Mouse (Mus musculus) T-helper 2 cell (primary cell): ENCODE data around the gene Maco1.
"Not testable (repeated sequence)": the region's sequence is repeated elsewhere in the genome, so short reads cannot be mapped to it uniquely, and the experiment has no call there.

ENCODE experiments used
- in situ Hi-C: fragments of 300-600 bp; cut with MboI, MseI; formaldehyde crosslinking; loops from one replicate; pipeline ENCODE4 v1.15.1; 2025; ENCODE audit warnings: high pct_unique_total_duplicates

Gene Maco1

DNA sequence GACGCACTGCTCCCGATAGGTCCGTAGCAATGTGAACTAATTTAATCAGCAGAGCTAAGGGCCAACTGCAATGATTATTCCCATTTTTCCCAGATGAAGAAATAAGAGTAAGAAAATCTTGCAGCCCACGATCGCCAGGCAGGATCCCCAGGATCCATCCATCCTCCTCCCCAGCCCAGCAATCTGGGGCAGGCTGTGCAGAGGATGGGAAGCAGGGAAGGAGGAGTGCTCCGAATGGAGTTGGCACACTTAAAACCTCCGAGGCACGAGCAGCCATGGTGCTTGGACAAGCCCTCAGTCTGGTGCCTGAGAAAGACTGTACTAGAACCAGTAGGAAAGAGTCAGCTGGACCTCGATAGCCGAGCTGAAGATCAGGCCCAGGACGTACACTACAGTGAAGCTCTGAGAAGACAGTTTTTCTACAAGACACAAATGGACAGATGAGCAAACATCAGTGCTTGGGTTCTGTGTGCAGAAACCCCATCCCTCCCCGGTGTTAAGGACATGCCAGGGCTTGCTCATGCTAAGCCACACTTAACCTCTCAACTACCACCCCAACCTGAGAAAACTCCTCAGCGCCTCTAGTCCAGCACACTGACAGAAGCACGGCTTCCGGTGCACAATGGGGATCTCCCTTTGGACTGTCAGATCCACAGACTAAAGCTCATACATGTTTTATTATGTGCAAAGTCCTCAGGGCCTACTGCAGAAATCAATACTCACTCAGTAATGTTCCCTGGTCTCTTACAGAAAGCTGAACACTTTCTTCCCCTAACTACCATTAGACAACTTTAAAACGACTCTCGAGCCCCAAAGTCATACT lies 39.5 kb downstream of the Maco1 start:
- in situ Hi-C loops, result loop anchor here (5.0 kb wide), 1 partner anchor 79 kb away; no protein-coding TSS in a partner anchor

DNA sequence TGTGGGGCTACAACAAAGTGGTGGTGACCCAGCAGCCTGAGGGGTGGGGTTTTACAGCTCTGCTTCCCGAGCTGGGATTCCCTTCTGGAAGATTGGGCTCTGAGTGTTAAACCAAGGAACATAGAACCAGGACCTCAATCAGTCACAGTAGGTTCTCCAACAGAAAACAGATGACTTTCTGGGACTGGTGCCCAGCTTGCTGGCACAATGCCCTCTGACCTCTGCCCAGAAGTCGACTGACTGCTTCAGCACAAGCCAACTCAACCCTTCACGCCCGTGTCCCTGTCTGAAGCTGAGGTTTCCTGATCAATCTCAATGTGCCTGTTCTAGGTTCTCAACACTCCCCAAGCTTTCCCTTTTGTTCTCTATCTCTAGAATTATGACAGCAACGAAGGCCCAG lies 48.4 kb downstream of the Maco1 start:
- in situ Hi-C loops, result no loop called here

DNA sequence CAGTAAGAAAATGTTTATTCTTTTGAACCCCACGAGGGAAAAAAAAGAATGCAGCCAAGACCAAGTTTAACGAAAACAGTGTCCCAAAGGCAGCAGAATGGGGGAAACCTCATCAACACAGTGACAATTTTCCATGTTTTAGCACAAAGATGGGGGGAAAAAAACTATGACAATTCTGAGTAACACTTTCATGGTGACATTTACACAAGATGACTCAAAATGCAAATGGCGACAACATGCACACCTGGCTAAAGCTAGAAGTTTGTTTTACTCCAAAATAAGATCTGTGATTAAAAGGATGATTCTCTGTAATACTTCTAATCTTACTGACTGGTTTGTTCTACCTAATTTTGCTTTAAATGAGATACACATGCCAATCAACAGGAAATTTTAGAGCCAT lies 50.4 kb downstream of the Maco1 start:
- in situ Hi-C loops, result no loop called here

DNA sequence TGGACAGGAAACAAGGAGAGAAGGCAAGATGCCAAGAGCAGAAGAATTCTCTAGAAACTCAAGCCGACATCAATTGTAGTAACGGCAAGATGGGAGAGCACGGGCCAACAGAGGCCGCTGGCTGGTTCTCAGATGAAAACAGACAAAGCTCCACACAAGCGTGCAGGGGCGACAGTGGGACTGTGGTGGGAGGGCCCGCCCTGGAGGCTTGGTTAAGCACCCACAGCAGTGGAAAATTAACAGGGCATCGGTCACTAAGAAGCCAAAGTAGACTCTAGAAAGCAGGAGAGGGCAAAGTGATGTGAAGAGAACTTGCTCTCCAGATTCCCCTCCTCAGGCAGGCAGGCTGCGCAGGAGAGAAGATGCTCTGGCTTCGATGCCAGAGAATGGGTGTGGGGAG lies 51.0 kb downstream of the Maco1 start:
- in situ Hi-C loops, result no loop called here

DNA sequence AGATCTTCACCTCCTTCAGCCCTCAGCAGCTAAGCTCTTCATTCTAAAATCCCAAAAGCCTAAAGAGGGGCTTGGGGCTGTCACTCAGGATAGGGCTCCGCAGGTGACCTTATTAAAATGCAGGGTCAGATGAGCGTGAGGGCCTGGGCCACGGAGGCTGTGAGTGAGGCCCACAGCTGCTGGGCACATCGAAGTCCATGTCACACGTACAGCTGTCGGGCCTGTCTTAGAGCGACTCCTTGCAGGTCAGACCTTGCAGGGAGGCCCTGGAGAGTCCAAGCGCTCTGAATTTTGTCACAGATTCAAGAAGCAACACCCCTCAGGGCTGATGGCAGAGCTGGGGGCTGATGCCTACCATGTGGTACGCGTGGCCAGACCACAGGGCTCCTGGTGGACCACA lies 52.5 kb downstream of the Maco1 start:
- in situ Hi-C loops, result no loop called here

DNA sequence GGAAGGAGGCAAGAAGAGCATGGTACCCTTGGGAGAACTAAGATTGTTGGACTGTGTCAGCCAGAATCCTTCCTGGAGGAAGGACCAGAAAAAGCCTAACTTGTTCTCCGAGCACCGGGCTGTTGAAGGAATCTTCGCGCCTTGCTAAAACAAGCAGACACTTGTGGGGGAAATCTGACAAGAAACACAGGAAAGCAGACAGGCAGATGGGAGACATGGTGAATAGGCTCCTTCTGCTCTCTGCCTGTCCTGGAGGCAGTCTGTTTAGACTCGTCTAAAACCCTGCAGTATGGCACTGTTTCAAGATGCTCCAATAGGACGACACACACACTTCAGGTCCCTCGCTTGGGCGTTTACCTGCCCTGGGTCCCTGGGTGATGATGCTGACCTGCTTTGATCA lies 53.0 kb downstream of the Maco1 start:
- in situ Hi-C loops, result no loop called here

DNA sequence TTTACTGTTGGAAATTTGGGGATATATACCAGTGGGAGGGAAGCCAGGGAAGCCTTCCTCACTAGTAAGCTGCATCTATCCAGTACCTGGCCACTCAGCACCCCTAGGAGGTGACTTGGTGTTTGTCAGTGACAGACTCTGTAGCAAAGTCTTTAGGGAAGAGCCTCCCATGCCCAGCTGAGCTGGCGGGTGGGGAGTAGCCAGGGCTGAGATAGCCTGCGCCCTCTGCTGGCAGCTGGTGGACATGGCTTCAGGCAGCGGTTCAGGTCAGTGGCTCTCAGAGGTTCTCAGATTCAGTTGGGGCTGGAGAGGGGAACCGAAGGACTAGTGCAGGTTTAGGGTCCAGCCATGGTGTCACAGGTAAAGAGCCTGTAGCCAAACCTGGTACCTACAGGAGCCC lies 53.9 kb downstream of the Maco1 start:
- in situ Hi-C loops, result no loop called here

DNA sequence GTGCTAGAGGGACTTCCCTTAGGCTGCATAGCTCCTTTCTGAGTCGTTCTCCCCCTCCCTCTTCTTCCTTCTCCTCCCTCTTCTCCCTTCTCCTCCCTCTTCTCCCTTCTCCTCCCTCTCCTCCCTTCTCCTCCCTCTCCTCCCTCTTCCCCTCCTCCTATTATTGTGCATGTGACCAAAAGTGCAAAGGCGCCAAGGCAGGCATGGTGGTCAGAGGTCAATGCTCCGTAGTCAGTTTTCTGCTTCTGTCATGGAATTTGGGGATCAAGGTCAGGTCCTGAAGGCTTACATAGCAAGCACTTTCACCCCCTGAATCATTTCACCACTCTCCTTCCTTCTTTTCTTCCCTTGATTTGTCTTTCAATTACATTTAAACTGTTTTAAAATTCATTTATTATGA lies 54.3 kb downstream of the Maco1 start:
- in situ Hi-C loops, result no loop called here

DNA sequence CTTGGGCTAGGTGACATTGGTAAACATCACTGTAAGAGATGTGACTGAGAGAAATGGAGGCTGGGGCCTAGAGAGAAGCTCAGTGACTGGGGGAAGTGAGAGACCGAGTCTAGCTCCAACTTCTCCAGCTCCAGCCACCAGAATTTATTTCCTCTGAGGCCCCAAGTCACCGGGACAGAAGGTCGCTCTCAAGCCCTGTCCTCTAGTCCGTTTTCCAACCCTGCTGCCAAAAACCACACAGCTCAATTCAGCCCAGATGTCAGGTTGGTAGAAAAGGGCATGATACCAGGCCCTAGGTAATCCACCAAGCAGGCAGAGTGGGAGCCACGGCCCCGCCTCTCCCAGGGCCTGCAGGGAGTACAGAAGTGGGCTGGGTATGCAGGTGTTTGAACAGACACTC lies 55.5 kb downstream of the Maco1 start:
- in situ Hi-C loops, result no loop called here

DNA sequence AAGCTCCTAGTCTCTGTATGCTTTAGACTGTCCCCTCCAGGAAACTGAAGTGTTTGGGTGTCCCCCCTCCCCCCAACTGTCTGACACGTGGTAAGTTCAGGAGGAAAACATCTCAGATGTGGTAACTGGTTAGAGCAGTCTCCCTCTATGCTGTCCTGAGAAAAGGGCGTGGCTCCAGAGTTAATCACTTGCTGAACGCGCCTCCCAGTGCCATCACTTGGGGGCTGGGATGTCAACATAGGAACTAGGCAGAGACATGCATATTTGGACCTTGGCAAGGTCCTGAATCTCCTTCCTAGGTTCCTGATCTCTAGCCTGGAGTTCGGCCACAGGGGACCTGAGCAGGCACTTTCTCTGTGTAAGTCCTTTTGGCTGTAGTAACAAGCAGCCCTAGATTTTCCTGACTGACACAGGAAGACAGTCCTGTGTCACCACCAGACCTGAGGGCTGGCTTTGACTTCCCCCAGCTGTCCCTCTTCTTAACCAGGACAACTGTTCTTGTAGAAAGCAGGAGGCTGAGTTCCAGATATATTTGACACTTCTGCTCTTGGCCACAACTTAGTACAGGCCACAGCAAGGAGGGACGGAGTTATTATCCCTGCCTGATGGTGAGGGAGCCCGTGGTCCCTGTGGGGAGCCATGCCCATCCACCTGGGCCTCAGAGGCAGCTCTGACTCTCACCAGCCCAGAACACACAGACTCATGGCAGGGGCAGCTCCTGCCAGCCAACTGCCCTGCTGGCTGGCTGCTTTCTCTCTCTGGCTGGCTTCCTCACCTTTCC lies 56.4 kb downstream of the Maco1 start:
- in situ Hi-C loops, result no loop called here

DNA sequence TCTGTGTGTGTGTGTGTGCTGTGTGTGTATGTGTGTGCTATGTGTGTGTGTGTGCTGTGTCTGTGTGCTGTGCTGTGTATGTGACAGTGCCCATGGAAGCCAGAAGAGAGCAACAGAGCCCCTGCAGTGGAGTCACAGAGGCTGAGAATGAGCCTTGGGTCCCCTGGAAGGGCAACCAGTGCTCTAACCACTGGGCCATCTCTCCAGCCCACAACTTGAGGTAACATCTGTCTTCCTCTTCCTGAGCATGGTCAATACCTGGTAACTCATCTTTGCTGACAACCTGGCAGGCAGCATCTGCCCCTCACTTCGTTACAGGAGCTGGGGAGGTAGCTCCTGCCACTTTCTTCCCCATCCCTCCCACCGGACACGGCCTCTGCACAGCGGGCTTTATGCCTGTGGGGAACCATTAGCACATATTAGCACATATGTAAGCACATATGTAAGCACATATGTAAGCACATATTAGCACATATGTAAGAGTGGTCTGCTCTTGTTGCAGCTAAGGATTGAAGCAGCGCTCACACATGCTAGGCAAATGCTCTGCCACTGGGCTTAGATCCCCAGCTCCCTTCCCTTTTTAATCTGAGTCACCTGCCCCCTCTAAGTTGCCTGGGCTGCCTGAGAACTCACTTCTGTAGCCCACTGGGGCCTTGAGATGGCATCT lies 57.2 kb downstream of the Maco1 start:
- in situ Hi-C loops, result no loop called here

DNA sequence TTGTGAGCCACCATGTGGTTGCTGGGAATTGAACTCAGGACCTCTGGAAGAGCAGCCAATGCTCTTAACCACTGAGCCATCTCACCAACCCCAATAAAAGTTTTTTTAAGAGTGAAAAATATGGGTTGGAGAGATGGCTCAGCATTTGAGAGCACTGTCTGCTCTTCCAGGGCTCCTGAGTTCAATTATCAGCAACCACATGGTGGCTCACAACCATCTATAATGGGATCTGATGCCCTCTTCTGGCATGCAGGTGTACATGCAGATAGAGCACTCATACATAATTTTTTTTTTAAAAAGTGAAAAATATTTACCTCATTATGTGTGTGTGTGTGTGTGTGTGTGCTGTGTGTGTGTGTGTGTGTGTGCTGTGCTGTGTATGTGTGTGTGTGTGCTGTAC lies 58.2 kb downstream of the Maco1 start:
- in situ Hi-C loops, result not testable (repeated sequence)

DNA sequence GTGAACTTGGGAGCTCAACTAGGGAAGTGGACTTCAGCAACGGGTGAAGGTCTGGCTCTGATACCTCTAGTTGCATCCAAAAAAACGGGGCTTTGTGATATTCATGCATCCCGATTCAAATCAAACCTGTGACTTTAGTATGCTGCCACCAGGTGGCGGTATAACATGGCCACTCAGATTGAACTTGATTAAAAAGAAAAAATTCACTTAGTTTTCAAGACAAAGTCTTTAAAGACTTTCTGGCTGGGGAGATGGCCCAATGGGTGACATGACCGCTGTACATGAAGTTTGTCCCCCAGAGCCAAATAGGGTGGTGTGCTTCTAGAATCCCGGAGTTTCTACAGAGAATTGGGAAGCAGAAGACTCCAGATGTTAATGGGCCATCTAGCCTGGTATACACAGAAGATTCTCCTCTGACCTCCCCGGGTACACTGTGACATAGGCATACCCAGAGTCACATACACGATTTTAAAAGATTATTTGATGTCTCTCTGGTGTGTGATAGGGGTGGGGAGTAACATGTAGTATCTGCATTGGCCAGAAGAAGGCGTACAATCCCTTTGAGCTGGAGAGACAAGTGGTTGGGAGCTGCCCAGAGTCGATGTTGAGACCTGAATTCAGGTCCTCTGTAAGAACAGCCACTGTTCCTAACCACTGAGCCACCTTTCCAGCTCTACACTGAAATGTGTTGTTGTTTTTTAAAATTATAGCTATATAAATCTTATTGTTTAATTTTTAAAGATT lies 59.8 kb downstream of the Maco1 start:
- in situ Hi-C loops, result no loop called here

DNA sequence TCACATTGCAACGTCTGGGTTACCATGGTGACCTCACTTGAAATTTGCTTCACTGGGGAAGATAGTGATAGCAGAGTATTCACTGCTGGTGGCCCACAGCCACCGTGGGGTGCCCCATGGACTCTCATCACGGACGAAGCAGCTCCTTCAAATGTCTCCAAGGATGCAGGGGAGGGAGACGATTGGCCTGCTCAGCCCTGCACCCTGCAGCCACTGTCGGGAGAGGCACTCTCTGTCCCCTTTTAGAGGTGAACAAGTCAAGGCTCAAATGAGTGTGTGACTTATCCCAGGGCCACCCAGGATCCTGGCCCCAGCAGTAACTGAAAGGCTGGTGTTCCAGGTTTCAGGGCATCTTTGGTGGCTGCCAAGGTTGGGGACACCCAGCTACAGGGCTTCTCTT lies 61.4 kb downstream of the Maco1 start:
- in situ Hi-C loops, result no loop called here

DNA sequence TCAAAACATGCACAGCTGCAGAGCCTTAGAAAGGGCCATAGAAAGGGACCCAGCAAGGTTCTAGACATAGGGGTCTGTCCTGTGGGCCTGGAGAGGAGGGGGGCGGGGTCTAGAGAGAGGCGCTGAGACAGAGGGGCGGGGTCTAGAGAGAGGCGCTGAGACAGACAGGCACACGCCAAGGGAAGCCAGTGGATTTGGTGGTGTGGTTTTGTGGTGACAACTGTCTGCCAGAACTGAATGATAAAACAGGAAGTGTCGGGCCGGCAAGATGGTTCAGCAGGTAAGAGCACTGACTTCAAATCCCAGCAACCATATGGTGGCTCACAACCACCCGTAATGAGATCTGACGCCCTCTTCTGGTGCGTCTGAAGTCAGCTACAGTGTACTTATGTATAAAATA lies 66.2 kb downstream of the Maco1 start:
- in situ Hi-C loops, result no loop called here

DNA sequence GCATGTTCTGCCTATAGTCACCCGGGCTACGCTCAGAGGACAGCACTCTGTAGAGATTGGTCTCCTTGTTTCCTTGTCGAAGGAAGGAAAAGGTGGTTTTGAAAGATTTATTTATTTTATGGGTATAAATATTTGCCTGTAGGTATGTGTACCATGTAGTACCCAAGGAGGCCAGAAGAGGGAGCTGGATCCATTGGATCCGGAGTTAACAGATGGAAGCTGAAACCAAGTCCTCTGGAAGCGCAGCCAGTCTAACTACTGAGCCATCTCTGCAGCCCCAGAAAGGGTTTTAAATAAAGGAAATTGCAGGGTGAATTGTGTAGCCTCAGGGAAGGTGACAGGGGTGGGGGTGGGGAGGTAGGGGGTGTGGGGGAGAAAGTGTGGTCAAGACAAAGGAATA lies 68.4 kb downstream of the Maco1 start:
- in situ Hi-C loops, result no loop called here

DNA sequence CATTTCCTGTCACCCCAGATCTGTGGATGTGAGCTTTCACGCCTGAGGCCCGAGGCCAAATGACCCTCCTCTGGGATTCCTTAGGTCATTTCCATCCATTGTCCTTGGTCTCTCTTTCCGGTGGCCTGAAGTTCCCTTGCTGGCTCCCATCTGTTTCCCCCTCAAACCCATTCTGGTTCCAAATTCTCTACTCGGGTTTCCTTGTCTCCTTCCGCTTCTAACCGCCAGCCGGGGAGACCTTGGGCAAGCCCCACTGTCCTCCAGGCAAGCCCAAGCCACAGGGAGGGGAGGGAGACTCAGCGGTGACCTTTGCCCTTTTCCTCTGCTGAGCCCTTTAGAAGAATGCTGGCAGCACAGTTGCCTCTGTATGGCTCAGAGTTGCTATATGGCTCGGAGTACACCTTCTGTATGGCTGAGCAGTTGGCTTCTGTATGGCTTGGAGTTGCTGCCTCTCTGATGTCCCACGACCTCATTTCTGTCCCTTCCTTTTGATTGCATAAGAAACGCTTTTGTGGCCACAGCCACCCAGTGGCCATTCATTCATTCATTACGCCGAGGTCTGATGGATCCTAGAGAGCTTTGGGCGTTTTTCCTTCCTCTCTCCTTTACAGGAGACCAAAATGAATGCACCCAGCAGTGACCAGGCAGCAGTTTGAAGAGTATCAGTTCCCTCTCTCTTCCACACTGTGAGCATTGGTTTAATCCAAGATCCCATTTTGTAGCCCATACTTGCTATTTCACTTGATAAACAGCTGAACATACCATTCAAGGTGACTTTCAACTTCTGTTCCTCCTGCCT lies 73.8 kb downstream of the Maco1 start:
- in situ Hi-C loops, result no loop called here

DNA sequence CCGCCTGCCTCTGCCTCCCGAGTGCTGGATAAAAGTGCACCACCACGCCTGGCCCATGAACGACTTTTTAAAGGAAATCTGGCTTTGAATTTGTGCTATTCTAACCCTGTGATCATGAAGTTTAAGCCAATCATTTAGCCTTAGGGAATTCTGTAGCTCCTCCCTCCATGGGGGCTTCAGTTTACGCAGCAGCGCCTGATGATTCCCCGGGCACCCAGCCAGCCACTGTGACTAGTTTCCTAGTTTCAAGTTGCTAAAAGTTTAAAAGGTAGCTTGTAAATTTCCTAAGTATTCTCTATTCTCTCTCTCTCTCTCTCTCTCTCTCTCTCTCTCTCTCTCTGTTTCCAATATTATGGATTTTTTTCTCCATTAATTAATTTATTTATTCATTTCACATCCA lies 76.9 kb downstream of the Maco1 start:
- in situ Hi-C loops, result no loop called here

DNA sequence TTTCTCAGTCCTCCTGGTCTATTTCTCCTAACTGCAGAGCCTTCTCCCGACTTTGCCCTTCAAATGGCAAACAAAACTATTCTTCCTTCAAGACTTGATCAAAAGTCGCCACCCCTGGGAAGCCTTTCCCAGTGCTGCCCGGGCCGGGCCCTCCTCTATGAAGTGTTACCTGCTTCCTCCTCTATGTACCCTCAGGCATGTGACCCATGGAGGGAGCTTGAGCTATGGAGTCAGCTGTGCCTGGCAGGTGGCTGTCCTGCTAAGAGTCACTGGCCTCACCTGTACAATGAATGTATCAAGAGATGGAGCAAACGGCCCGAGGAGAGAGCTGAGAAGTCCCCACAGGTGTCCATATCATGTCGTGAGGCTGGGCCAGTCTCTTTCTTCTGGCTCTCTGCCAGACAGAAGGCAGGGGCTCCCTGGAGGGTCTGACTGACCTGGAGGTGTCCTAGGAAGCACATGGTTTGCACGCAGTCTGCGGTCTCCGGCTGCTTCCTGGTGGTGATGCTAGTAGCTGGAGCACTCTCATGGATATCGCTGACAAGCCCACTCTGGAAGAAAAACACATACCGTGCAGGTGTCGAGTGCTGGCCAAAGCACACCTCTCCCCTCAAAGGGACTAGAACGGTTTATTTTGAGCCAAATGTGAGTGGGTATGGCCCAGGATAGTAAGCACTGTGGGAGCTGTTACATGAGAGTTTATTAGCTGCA lies 77.8 kb downstream of the Maco1 start:
- in situ Hi-C loops, result no loop called here

DNA sequence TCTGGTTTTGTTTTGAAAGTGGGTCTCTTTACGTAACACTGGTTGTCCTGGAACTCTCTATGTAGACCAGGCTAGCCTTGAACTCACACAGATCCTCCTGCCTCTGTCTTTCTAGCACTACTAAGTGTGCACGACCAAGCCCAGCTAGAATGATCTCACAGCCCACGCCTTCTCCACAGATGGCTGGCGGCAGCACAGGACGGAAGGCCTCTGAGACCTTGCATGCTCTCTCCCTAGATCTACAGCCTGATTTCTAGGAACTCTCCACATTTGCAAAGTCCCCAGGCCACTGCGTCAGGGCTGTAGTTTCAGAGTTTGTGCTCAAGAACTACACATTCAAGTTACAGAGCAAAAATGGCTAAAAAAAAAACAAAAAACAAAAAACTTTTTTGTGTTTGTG lies 79.0 kb downstream of the Maco1 start:
- in situ Hi-C loops, result no loop called here
